Mouse (Mus musculus) heart, postnatal 0 days (tissue): ENCODE measurements around the gene Olfr552. TPM values are rescaled to one million over a fixed set of nuclear protein-coding genes. Genes with fewer than 3 reads are reported as not detected.
"Not testable (repeated sequence)": the region's sequence is repeated elsewhere in the genome, so short reads cannot be mapped to it uniquely, and the experiment has no call there.

ENCODE experiments used
- ATAC-seq: fragments of 200-750 bp; cut with Nextera tagmentation; 2 replicates; pipeline ENCODE4 v1.8.0; 2017; ENCODE audit warnings: low read depth, moderate number of reproducible peaks, moderate library complexity; ENCODE audit not compliant: insufficient read depth
- DNase-seq: peaks from one replicate; pipeline ENCODE4 v3.0.0-alpha.2; 2016; ENCODE audit warnings: low spot score
- H3K27ac ChIP-seq: fragments of 300-500 bp; sonication (generic); 2 replicates; pipeline ENCODE4 v1.5.1; 2014; ENCODE audit warnings: low read depth, mild to moderate bottlenecking
- H3K27me3 ChIP-seq: fragments of 300-500 bp; sonication (generic); 2 replicates; pipeline ENCODE4 v1.6.1; 2014; ENCODE audit warnings: low read length, mixed read lengths; ENCODE audit not compliant: control insufficient read depth, insufficient read depth
- H3K36me3 ChIP-seq: fragments of 300-500 bp; sonication (generic); replicated peaks from 2 replicates; pipeline ENCODE4 v1.6.1; 2014; ENCODE audit warnings: low read length, mixed read lengths; ENCODE audit not compliant: control insufficient read depth, insufficient read depth
- H3K4me1 ChIP-seq: fragments of 300-500 bp; sonication (generic); 2 replicates; pipeline ENCODE4 v1.6.1; 2014; ENCODE audit warnings: antibody characterized with exemption; ENCODE audit not compliant: control insufficient read depth, insufficient read depth
- H3K4me2 ChIP-seq: fragments of 300-500 bp; sonication (generic); 2 replicates; pipeline ENCODE4 v1.6.1; 2014; ENCODE audit warnings: low read depth, mild to moderate bottlenecking, low read length, moderate library complexity
- H3K4me3 ChIP-seq: fragments of 300-500 bp; sonication (generic); 2 replicates; pipeline ENCODE4 v1.5.1; 2014; ENCODE audit warnings: low read depth, low read length
- H3K9ac ChIP-seq: fragments of 300-500 bp; sonication (generic); replicated peaks from 2 replicates; pipeline ENCODE4 v1.6.1; 2014; ENCODE audit warnings: low read depth, low read length, mixed read lengths
- H3K9me3 ChIP-seq: fragments of 300-500 bp; sonication (generic); replicated peaks from 2 replicates; pipeline ENCODE4 v1.6.1; 2016; ENCODE audit warnings: low read length; ENCODE audit not compliant: control insufficient read depth
- CTCF ChIP-seq: IDR thresholded peaks from 2 replicates; pipeline ENCODE4 v1.5.1; 2016; ENCODE audit warnings: antibody characterized with exemption, control low read depth, low read depth
- EP300 ChIP-seq: IDR thresholded peaks from 2 replicates; pipeline ENCODE4 v1.6.1; 2016; ENCODE audit warnings: antibody characterized with exemption, low read depth
- WGBS: fragments of 180-500 bp; shearing (Covaris S2); extraction: QIAGEN DNeasy Blood & Tissue Kit; methylation state at CpG from one replicate; pipeline ENCODE4 v1.1.7; 2014; 5-methylcytosine and 5-hydroxymethylcytosine counted together
- polyA plus RNA-seq: library from polyadenylated mRNA; unstranded; fragments of >200 nt; fragmentation: Nextera tagmentation; extraction: Ambion mirVana; gene quantifications from 2 replicates; pipeline ENCODE4 v1.2.1, GENCODE M21; 2015
- total RNA-seq: library from RNA; depleted of rRNA; stranded (reverse); fragments of >200 nt; gene quantifications from 2 replicates; pipeline ENCODE4 v1.2.3, GENCODE M21; 2014; ENCODE audit warnings: low replicate concordance; rRNA removed

The Olfr552 gene
- total and polyA plus RNA-seq, 2 experiments from 2014 or later = not detected

- TF ChIP-seq CTCF (peak; percentile 63), EP300 (no peak)
- H3K27ac ChIP-seq = no peak overlapping the region
- no peaks in the 10 kb centered on the region for H3K27me3 ChIP-seq
- 32% methylated on average over 3 of the region's 3 CpGs for WGBS
- no peak for ATAC-seq
- no peaks in the 10 kb centered on the region for H3K4me1 ChIP-seq
- no peaks in the 10 kb centered on the region for H3K36me3 ChIP-seq
- no peak for DNase-seq
- H3K4me3 ChIP-seq = no peak overlapping the region
- no peak overlapping the region for H3K4me2 ChIP-seq
- H3K9ac ChIP-seq = no peak overlapping the region
- no peaks in the 10 kb centered on the region for H3K9me3 ChIP-seq
Observed at GRCm38 (mm10) chr7:102636665-102637064, 39.1 kb downstream of the Olfr552 start.

DNA sequence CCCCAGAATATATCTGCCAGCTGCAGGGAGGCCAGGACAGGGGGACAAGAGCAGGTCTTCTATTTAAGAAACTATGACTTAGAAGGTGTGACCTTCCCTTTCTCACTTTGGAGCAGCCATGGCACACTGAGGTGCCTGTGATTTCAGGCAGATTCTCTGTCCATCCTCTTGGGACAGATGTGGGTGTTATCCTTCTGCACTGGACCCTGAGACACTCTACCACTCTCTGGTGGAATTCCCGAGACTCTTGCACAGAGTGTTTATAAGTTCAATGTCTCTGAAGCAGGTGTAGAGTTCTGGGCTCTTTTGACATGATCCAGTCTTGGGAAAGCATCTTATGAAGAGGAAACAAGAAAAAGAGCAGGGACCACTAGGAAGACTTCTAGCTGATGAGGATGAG, 40.6 kb downstream of the Olfr552 start, which contains the start of gene Olfr554:
Gene Olfr554, plus strand, starts transcription at position 301 of the 400 bp plus-strand sequence.
- no peak within 1 kb of the TSS for H3K4me2 ChIP-seq
- H3K9ac ChIP-seq = no peak within 1 kb of the TSS
- ATAC-seq (no peak), DNase-seq (no peak)
- no peaks in the 10 kb centered on the region for H3K36me3 ChIP-seq
- no peak within 1 kb of the TSS for H3K4me3 ChIP-seq
- no peaks in the 10 kb centered on the region for H3K27me3 ChIP-seq
- H3K27ac ChIP-seq = no peak within 1 kb of the TSS
- 68% methylated on average over 1 of the region's 1 CpGs for WGBS
- TF ChIP-seq CTCF = no peak
- no peak for TF ChIP-seq EP300
- no peaks in the 10 kb centered on the region for H3K9me3 ChIP-seq
- H3K4me1 ChIP-seq = no peaks in the 10 kb centered on the region

DNA sequence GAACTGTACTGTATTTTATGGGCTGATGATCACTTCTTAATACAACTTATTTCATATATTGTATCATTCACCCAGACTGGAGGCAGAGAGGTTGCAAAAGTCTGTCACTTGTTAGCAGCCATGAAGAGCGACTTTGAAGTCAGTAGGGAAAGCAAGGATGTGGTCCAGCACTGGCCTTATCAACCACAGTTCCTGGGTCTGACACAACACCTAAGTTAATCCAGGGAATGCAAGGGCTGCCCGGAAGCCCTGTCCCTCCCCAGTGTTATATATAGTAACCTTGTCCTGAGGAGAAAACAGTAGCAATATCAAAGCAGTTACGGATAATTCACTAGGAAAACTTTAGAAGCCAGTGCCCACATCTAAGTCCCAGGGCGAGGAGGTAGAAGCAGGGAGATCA, 47.4 kb downstream of the Olfr552 start:
- not testable (repeated sequence) for H3K4me1 ChIP-seq, H3K27me3 ChIP-seq, H3K9ac ChIP-seq, H3K36me3 ChIP-seq, ATAC-seq, H3K27ac ChIP-seq, DNase-seq, H3K4me3 ChIP-seq, H3K9me3 ChIP-seq, H3K4me2 ChIP-seq
- 33% methylated on average over 3 of the region's 4 CpGs for WGBS

Other genes with a start within 250 kb of the Olfr552 start
- gene Rrm1, start 156.1 kb upstream of the Olfr552 start, total RNA-seq = 58.2 and 102 TPM in 2 replicates
- gene Rrm1, start 156.1 kb upstream of the Olfr552 start, polyA plus RNA-seq = 34.4 and 36.4 TPM in 2 replicates
- gene Olfr543, start 116.1 kb upstream of the Olfr552 start, total RNA-seq = not detected in 2 replicates
- not detected in 2 replicates for gene Olfr543, start 116.1 kb upstream of the Olfr552 start, polyA plus RNA-seq
- gene Olfr544, start 109.5 kb upstream of the Olfr552 start, total RNA-seq = not detected in 2 replicates
- gene Olfr544, start 109.5 kb upstream of the Olfr552 start, polyA plus RNA-seq = not detected in 2 replicates
- gene Olfr545, start 98.2 kb upstream of the Olfr552 start, total RNA-seq = not detected in 2 replicates
- not detected in 2 replicates for gene Olfr545, start 98.2 kb upstream of the Olfr552 start, polyA plus RNA-seq
- not detected in 2 replicates for gene Olfr547, start 63.0 kb upstream of the Olfr552 start, total RNA-seq
- gene Olfr547, start 63.0 kb upstream of the Olfr552 start, polyA plus RNA-seq = not detected in 2 replicates
- not detected in 2 replicates for gene Olfr548-ps1, start 56.9 kb upstream of the Olfr552 start, total RNA-seq
- gene Olfr548-ps1, start 56.9 kb upstream of the Olfr552 start, polyA plus RNA-seq = not detected in 2 replicates
- gene Olfr549, start 47.9 kb upstream of the Olfr552 start, total RNA-seq = not detected in 2 replicates
- not detected in 2 replicates for gene Olfr549, start 47.9 kb upstream of the Olfr552 start, polyA plus RNA-seq
- 4.0 and 5.6 TPM in 2 replicates for gene Trim21, start 32.3 kb upstream of the Olfr552 start, total RNA-seq
- 0.22 and 0.32 TPM in 2 replicates for gene Trim21, start 32.3 kb upstream of the Olfr552 start, polyA plus RNA-seq
- not detected in 2 replicates for gene Olfr550, start 26.3 kb upstream of the Olfr552 start, total RNA-seq
- gene Olfr550, start 26.3 kb upstream of the Olfr552 start, polyA plus RNA-seq = not detected in 2 replicates
- gene Olfr551, start 5.9 kb upstream of the Olfr552 start, total RNA-seq = not detected in 2 replicates
- gene Olfr551, start 5.9 kb upstream of the Olfr552 start, polyA plus RNA-seq = not detected in 2 replicates
- not detected in 2 replicates for gene Olfr553, start 20.4 kb downstream of the Olfr552 start, total RNA-seq
- not detected in 2 replicates for gene Olfr553, start 20.4 kb downstream of the Olfr552 start, polyA plus RNA-seq
- not detected in 2 replicates for gene Olfr554, start 40.7 kb downstream of the Olfr552 start, total RNA-seq
- gene Olfr554, start 40.7 kb downstream of the Olfr552 start, polyA plus RNA-seq = not detected in 2 replicates
- gene Olfr555, start 61.1 kb downstream of the Olfr552 start, total RNA-seq = not detected in 2 replicates
- gene Olfr555, start 61.1 kb downstream of the Olfr552 start, polyA plus RNA-seq = not detected in 2 replicates
- gene Olfr556, start 67.1 kb downstream of the Olfr552 start, total RNA-seq = not detected in 2 replicates
- not detected in 2 replicates for gene Olfr556, start 67.1 kb downstream of the Olfr552 start, polyA plus RNA-seq
- 10.0 and 22.4 TPM in 2 replicates for gene Trim68, start 89.6 kb downstream of the Olfr552 start, total RNA-seq
- 8.3 and 8.9 TPM in 2 replicates for gene Trim68, start 89.6 kb downstream of the Olfr552 start, polyA plus RNA-seq
- not detected in 2 replicates for gene Olfr557, start 98.1 kb downstream of the Olfr552 start, total RNA-seq
- not detected in 2 replicates for gene Olfr557, start 98.1 kb downstream of the Olfr552 start, polyA plus RNA-seq
- 1.2 and 1.5 TPM in 2 replicates for gene Olfr558, start 104.4 kb downstream of the Olfr552 start, total RNA-seq
- gene Olfr558, start 104.4 kb downstream of the Olfr552 start, polyA plus RNA-seq = 2.2 and 2.3 TPM in 2 replicates
- not detected in 2 replicates for gene Olfr33, start 121.3 kb downstream of the Olfr552 start, total RNA-seq
- not detected in 2 replicates for gene Olfr33, start 121.3 kb downstream of the Olfr552 start, polyA plus RNA-seq
- not detected in 2 replicates for gene Olfr559, start 129.7 kb downstream of the Olfr552 start, total RNA-seq
- gene Olfr559, start 129.7 kb downstream of the Olfr552 start, polyA plus RNA-seq = not detected in 2 replicates
- not detected in 2 replicates for gene Olfr560, start 161.6 kb downstream of the Olfr552 start, total RNA-seq
- gene Olfr560, start 161.6 kb downstream of the Olfr552 start, polyA plus RNA-seq = not detected in 2 replicates
- gene Olfr78, start 161.7 kb downstream of the Olfr552 start, total RNA-seq = 1.0 and 4.1 TPM in 2 replicates
- 0.34 and 0.60 TPM in 2 replicates for gene Olfr78, start 161.7 kb downstream of the Olfr552 start, polyA plus RNA-seq
- not detected in 2 replicates for gene Olfr561, start 173.5 kb downstream of the Olfr552 start, total RNA-seq
- gene Olfr561, start 173.5 kb downstream of the Olfr552 start, polyA plus RNA-seq = not detected in 2 replicates
- gene Olfr564, start 205.7 kb downstream of the Olfr552 start, total RNA-seq = not detected in 2 replicates
- not detected in 2 replicates for gene Olfr564, start 205.7 kb downstream of the Olfr552 start, polyA plus RNA-seq